Mouse (Mus musculus) neural tube, embryonic 13.5 days (tissue): ENCODE data around the gene Cdc37l1. TPM values are rescaled to one million over a fixed set of nuclear protein-coding genes. Genes with fewer than 3 reads are reported as not detected.

Source experiments
- ATAC-seq: fragments of 200-750 bp; cut with Nextera tagmentation; 2 replicates; pipeline ENCODE4 v1.8.0; 2017; ENCODE audit warnings: low read depth, mild to moderate bottlenecking, moderate TSS enrichment, moderate library complexity
- H3K27ac ChIP-seq: fragments of 300-500 bp; sonication (generic); replicated peaks from 2 replicates; pipeline ENCODE4 v1.5.1; 2015; ENCODE audit warnings: moderate library complexity, mild to moderate bottlenecking, inconsistent platforms
- H3K27me3 ChIP-seq: fragments of 300-500 bp; sonication (generic); 2 replicates; pipeline ENCODE4 v1.6.1; 2015; ENCODE audit warnings: mild to moderate bottlenecking, inconsistent platforms
- H3K36me3 ChIP-seq: fragments of 300-500 bp; sonication (generic); 2 replicates; pipeline ENCODE4 v1.6.1; 2015; ENCODE audit warnings: mild to moderate bottlenecking, inconsistent platforms
- H3K4me1 ChIP-seq: fragments of 300-500 bp; sonication (generic); replicated peaks from 2 replicates; pipeline ENCODE4 v1.6.1; 2015; ENCODE audit warnings: inconsistent platforms
- H3K4me2 ChIP-seq: fragments of 300-500 bp; sonication (generic); 2 replicates; pipeline ENCODE4 v1.6.1; 2015; ENCODE audit warnings: inconsistent platforms, mild to moderate bottlenecking, moderate library complexity
- H3K4me3 ChIP-seq: fragments of 300-500 bp; sonication (generic); 2 replicates; pipeline ENCODE4 v1.5.1; 2015; ENCODE audit warnings: mild to moderate bottlenecking, inconsistent platforms
- H3K9ac ChIP-seq: fragments of 300-500 bp; sonication (generic); 2 replicates; pipeline ENCODE4 v1.6.1; 2015; ENCODE audit warnings: moderate library complexity, mild to moderate bottlenecking, inconsistent platforms
- H3K9me3 ChIP-seq: fragments of 300-500 bp; sonication (generic); 2 replicates; pipeline ENCODE4 v1.6.1; 2016; ENCODE audit warnings: inconsistent platforms
- WGBS: fragments of 180-500 bp; shearing (Covaris S2); methylation state at CpG from one replicate; pipeline ENCODE4 v1.1.7; 2015; 5-methylcytosine and 5-hydroxymethylcytosine counted together
- polyA plus RNA-seq: library from polyadenylated mRNA; unstranded; fragments of >200 nt; fragmentation: Nextera tagmentation; extraction: Ambion mirVana; gene quantifications from 2 replicates; pipeline ENCODE4 v1.2.1, GENCODE M21; 2015

Cdc37l1 gene
- polyA plus RNA-seq, 1 experiment from 2014 or later, result 47.2 TPM

DNA sequence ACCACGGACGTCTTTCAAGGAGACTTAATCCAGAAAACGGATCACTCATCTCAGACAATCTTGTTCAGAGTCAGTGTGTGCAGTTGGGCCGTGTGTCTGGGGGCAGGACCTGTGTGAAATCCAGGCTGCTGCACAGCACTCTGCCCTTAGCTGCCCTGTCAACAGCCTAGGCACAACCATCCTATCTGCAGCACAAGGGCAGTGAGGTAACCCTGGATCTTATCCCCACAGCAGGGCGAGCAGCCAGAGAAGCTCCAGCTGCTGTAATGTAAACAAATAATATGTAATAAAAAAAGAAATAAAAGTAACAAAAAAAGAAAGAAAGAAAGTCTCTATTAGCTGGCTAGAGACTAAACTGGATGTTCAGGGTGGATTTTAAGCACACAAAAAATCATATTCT is 79.0 kb downstream of the Cdc37l1 start:
- Histone ChIP-seq H3K4me3 (no peak overlapping the region), H3K27me3 (no peaks in the 10 kb centered on the region), H3K36me3 (no peaks in the 10 kb centered on the region), H3K27ac (no peak overlapping the region), H3K4me1 (peaks cover 9% of the 10 kb centered on the region; the same call in 1 of the 2 replicates), H3K4me2 (no peak overlapping the region), H3K9me3 (no peaks in the 10 kb centered on the region), H3K9ac (no peak overlapping the region)
- WGBS, result 89% methylated on average over 5 of the region's 5 CpGs
- no peak for ATAC-seq

GRCm38 (mm10) chr19:29074802-29075201 is 84.7 kb downstream of the Cdc37l1 start:
- Histone ChIP-seq H3K4me3 (no peak overlapping the region), H3K9ac (no peak overlapping the region), H3K27me3 (no peaks in the 10 kb centered on the region), H3K36me3 (no peaks in the 10 kb centered on the region), H3K9me3 (no peaks in the 10 kb centered on the region), H3K4me2 (no peak overlapping the region), H3K4me1 (peaks cover 5% of the 10 kb centered on the region; the same call in 1 of the 2 replicates), H3K27ac (no peak overlapping the region)
- no peak for ATAC-seq
- 53% methylated on average over 6 of the region's 6 CpGs for WGBS

Other genes with a start within 250 kb of the Cdc37l1 start
- 27.4 and 29.3 TPM in 2 replicates for gene Slc1a1, start 155.3 kb upstream of the Cdc37l1 start, polyA plus RNA-seq
- gene Plpp6, start 26.4 kb upstream of the Cdc37l1 start, polyA plus RNA-seq, result 11.0 and 12.0 TPM in 2 replicates
- 0.80 and 1.1 TPM in 2 replicates for gene 4430402I18Rik, start 22.6 kb upstream of the Cdc37l1 start, polyA plus RNA-seq
- 69.8 and 71.9 TPM in 2 replicates for gene Ak3, start 57.6 kb downstream of the Cdc37l1 start, polyA plus RNA-seq
- gene Rcl1, start 111.0 kb downstream of the Cdc37l1 start, polyA plus RNA-seq, result 32.8 and 34.6 TPM in 2 replicates